Mouse (Mus musculus): ENCODE results near the gene Ptk6.

The Ptk6 gene

GRCm38 (mm10) chr2:181202422-181202821 lies at the start of gene Ptk6:
Ptk6 (minus strand) TSS chr2:181202789.
- no peak for DNase-seq (ENCODE audit: low spot score in 2 of 2)

DNA sequence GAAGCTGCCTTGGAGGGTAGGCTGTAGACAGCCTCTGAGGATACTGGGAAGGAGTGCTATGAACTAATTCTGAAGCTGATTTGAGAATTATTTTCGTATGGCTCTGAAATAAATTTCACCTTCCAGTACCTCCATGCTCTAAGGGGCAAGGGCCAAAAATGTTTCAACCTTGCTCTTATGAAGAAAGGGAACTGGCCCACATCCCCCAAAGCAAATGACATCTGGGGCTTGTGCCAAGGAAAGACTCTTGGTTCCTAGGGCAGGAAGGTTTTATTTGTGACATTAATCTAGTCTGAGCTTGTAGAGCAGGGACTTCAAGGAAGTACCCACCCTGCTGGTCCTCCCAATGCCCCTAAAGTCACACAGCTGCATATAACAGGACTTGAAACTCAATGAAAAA lies 49.3 kb upstream of the Ptk6 start:
- DNase-seq (ENCODE audit: low spot score in 2 of 2): no peak

DNA sequence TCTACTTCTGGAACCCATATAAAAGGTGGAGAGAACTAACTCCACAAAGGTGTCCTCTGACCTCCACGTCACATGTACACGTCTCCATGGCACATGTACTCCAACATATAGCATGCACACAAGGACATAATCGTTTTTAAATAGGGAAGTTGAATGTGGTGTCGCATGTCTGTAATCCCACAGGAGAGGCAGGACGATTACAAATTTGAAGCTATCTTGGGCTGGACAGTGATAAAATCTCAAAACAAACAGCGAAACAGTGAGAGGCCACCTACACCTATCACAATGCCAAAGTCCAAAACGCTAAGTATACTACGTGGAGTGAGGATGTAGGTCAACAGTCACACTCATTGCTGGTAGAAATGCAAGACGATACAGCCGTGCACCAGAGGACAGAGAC lies 46.6 kb upstream of the Ptk6 start:
- no peak for DNase-seq (ENCODE audit: low spot score in 2 of 2)

DNA sequence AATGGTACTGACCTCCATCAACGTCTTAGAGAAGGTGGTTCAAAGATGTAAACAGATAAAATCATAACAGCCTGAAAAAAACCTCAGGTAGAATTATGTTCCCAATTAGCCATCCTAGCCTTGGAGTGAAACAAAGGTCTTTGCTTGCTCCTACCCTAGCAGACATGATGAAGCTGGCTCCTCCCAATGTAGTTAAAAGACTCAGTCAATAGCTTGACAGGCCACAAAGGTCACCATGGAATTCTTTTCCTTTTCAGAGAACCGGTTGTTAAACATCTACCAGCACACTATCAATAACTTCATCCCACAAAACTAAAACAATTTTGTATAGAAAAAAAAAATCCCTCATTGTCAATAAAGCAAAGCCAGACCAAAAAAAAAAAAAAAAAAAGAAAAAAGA lies 42.4 kb upstream of the Ptk6 start:
- DNase-seq (ENCODE audit: low spot score in 2 of 2): no peak

DNA sequence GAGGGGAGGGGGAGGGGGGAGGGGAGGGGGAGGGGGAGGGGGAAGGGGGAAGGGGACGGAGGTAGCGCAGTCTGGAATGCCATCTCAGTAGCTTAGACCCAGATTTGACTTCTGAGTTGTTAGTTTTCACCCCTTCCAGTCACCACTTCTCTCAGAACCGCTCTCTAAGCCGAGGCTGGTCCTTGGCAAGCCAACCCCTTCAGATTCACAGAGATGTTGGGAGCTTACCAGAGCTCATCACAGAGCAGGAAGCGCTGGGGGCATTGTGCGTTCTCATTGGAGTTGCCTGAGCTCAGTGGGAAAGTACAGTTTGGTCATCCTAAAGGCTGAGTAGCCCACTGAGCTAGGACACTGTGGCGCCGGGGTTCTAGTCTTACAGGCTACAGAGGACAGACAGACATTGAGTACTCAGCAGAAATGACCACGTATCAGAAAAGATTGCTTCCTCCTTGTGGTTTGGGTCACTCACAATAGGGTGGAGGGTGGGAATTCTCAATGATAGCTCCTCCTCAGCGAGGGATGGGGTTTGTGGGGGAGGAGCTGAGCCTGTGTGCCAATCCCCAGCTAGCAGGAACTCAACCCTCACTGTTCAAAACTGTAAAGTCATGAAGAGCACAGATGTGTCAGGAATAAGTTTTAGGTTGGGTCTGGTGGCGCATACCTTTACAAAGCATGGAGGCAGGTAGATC lies 41.3 kb upstream of the Ptk6 start:
- DNase-seq (ENCODE audit: low spot score in 2 of 2): peak; percentile 53

GRCm38 (mm10) chr2:181242314-181242665 lies 39.7 kb upstream of the Ptk6 start:
- no peak for DNase-seq (ENCODE audit: low spot score in 2 of 2)

- peak; percentile 76 to 80 for DNase-seq (ENCODE audit: low spot score in 2 of 2)
Measured at GRCm38 (mm10) chr2:181241602-181242313, 39.2 kb upstream of the Ptk6 start, which contains the start of gene Helz2. Helz2 (minus strand) TSS chr2:181242027.

GRCm38 (mm10) chr2:181240806-181241440 lies 38.3 kb upstream of the Ptk6 start:
- DNase-seq (ENCODE audit: low spot score in 2 of 2): no peak

- DNase-seq (ENCODE audit: low spot score in 2 of 2): no peak
Measured at GRCm38 (mm10) chr2:181239261-181239660, 36.7 kb upstream of the Ptk6 start.

DNA sequence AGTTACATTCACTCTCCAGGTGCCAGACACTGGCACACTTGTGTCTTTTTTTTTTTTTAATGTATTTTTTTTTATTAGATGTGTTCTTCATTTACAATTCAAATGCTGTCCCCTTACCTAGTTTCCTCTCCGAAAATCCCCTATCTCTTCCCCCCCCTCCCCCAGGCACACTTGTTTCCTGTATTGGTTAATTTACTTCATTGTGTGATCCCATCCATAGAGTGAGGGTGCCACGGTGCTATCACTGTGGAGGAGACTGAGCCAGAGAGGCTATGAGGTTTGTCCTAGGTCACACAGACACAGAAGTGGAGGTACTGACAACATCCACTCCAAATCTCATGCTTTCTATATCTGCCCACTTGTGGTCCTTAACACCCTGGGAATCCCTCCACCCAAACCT lies 36.3 kb upstream of the Ptk6 start:
- DNase-seq (ENCODE audit: low spot score in 2 of 2): no peak

DNA sequence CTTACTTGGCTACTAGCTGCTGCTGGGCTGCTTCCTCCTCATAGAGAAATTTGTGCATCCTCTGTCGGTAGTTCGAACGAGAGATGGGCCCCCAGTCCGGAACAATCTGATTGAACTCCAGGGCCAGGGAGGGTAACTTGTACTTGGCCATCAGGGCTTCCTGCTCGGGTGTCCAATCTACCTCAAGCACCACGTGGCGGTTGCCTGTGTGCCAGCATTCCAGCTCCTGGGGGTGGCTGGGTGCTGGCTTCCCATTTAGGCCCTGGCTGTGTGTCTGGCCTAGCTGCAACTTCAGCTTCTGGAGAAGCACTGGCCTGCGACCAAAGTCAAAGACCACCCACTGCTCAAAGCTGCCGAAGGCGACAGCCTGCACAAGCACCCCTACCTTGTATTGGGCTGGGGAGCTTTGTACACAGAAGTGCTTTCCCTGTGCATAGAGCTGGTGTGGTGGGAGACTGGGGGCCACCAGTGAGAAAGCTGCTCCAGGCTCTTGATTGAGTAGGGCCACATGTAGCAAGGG lies 35.6 kb upstream of the Ptk6 start:
- DNase-seq (ENCODE audit: low spot score in 2 of 2): peak in 1 of 2 experiments; percentile 22

DNA sequence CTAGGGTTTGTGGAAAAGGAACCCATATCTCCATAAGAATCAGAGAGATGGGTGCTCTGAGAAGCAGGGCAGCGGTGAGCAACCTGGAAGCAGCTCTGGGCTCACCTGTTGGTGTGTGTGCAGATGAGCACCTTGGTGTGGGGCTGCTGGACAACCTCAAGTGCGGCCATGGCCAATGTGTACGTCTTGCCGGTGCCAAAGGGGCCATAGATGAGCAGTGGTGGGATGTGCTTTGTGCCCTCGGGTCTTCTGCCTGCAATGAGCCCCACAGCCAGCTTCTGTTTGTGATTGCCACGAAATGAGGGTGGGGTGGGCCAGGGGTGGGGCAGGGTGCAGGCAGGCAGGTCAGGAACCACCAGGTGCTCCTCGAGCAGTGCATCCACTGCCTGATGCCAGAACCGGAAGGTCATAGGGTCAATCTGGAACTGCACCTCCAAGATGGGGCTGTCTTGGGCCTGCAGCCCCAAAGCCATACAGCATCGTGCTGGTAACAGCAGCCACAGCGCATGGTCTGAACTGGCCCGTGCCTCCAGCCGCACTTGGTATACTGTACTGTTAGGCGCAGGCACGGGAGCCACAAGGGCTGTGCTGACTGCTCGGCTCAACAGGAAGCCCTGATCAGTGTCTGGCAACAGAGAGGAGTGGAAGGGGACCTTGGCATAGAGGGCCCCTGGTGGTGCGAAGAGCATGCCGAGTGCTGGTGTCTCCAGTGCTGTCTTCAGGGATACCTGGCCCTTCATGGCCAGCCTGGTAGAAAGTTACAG lies 34.8 kb upstream of the Ptk6 start:
- DNase-seq (ENCODE audit: low spot score in 2 of 2): no peak

DNA sequence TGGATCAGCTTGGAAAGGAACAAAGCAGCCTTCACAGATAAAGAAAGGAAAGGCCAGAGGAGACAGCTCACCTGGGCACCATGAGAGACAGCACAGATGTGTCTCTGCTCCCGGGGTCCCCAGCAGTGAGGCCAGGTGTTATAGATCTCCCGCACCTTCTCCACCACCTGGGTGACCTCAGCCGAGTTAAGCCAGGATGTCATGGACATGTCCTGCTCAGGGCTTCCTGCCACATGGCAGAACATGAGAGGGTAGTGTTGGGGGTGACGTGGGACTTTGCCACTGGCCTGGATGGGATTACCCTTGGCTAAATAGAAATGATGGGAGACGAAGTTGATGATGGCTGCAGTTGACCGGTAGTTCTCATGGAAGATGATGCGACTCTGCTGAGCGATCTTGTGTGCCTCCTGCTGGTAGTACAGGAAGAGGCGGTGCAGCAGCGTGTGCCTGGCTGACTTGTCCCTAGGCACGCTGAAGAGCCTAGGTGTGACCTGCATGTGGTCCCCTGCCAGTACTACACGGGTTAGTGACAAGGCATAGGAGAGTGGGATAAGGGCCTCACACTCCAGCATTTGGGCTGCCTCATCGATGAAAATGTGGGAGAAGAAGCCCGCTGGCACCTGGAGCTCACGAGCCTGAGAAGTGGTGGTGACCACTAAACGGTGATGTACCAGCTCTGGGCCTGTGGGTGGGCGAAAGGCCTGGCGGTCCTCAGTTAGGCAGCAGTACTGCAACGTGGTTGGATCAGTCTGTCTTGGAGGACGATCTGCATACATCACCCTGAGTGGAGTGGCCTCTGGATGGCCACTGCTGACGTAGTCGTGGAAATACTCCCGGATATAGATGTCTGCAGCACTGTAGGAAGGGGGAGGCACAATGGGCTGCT lies 33.3 kb upstream of the Ptk6 start:
- DNase-seq (ENCODE audit: low spot score in 2 of 2): no peak

DNA sequence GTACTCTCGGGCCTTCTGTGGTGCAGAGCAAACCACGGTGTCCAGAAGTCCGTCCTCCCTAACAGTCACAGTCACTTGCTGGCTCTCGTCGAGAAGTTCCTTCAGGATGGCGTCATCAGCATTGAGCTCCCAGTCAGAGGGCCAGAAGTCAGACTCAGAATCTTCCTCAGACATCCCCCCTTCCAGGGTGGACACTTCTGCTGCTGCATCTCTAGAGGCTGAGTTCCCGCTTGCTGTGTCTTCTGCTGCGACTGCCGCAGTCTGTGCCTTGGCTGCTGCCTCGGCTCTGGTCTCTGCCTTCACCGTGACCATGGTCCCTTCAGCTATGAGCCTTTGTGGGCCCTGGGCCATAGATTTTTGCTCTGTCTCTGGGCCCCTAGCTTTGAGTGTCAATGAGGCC lies 32.1 kb upstream of the Ptk6 start:
- DNase-seq (ENCODE audit: low spot score in 2 of 2): peak in 1 of 2 experiments; percentile 15

DNA sequence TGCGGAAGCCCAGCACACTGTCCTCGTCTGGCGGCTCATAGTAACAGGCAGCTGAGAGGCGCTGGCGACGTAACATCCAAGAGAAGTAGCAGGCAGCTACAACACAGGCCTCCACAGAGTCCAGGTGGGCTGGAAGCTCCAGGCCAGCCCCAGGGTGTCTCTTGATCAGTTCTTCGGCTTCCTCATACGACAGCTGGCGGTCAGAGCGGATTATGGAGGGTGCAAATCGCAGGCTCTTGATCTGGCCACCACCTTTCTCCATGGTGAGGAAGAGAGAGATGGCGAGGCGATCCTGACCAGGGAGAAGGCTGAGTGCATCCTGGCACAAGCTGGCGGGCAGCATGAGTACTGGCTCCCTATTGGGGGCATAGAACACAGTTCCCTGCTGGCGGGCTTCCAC lies 30.9 kb upstream of the Ptk6 start:
- no peak for DNase-seq (ENCODE audit: low spot score in 2 of 2)

- DNase-seq (ENCODE audit: low spot score in 2 of 2): no peak
Measured at GRCm38 (mm10) chr2:181231171-181231570, 28.6 kb upstream of the Ptk6 start.

DNA sequence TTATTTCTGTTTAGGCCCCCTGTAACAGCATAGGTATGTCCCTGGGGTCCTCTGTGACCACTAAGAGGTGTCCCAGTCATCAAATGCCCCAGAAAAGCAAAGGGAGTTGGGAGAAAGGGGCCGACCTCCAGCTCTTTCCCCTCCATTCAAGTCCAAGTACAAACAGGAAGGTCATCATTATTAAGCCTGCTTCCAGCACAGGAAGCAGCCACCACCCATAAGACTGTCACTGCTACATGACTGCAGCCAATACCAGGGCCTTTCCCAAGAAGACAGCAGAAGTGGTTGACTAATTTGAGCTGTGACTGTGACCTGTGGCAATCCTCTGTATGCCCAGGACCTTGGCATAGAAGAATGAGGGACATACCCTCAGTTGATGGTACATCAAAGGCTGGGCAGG lies 25.7 kb upstream of the Ptk6 start:
- peak in 1 of 2 experiments; percentile 49 for DNase-seq (ENCODE audit: low spot score in 2 of 2)

- no peak for DNase-seq (ENCODE audit: low spot score in 2 of 2)
Measured at GRCm38 (mm10) chr2:181227122-181227521, 24.5 kb upstream of the Ptk6 start.

DNA sequence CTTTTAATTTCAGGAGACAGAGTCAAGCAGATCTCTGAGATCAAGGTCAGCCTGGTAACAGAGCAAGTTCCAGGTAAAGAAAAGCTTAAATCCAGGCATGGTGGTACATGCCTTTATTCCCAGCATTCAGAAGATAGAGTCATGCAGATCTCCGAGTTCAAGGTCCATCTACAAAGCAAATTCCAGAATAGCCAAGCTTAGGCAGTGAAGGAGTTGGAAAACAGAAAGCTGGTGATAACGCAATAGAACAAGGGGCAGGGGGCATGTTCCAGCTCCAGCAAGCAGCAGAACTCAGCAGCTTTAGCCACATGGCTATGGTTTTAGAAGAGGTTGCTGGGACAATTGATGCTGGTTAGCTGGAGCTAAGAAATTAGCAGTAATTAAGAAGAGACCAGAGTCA lies 22.4 kb upstream of the Ptk6 start:
- no peak for DNase-seq (ENCODE audit: low spot score in 2 of 2)

GRCm38 (mm10) chr2:181220361-181220760 lies 17.8 kb upstream of the Ptk6 start:
- DNase-seq (ENCODE audit: low spot score in 2 of 2): no peak

Data from heart, adult 9 months (tissue).